Mouse (Mus musculus) hematopoietic stem cell, adult 5-6 weeks (primary cell): Measurements from ENCODE around the gene Ablim1. TPM values are rescaled to one million over a fixed set of nuclear protein-coding genes. Genes with fewer than 3 reads are reported as not detected.

Experiments
- ATAC-seq, 2 experiments: fragments of 125-278 bp in 1 of 2; replicated peaks in 1 of 2; 2 replicates each; pipeline ENCODE4 v1.8.0; 2016 to 2017; ENCODE audit warnings: inconsistent platforms in 2 of 2, mild to moderate bottlenecking in 2 of 2, moderate number of reproducible peaks in 2 of 2, low read depth in 1 of 2, moderate TSS enrichment in 1 of 2; ENCODE audit not compliant: low FRiP score in 2 of 2, poor library complexity in 2 of 2, severe bottlenecking in 2 of 2, insufficient read depth in 1 of 2, low TSS enrichment in 1 of 2
- total RNA-seq: library from RNA; stranded (forward); fragments of 172-1452, 232-1000 nt; gene quantifications from 2 replicates; pipeline ENCODE4 v1.2.3, GENCODE M21; 2017

The Ablim1 gene
- total RNA-seq, 1 experiment from 2014 or later: 46.1 TPM

- ATAC-seq: no peak
Observed at GRCm38 (mm10) chr19:57098241-57099093, 216.3 kb downstream of the Ablim1 start.

GRCm38 (mm10) chr19:57095340-57095739 lies 219.4 kb downstream of the Ablim1 start:
- ATAC-seq: no peak

GRCm38 (mm10) chr19:57093698-57094004 lies 221.1 kb downstream of the Ablim1 start:
- no peak for ATAC-seq

- ATAC-seq: no peak
Observed at GRCm38 (mm10) chr19:57092958-57093697, 221.6 kb downstream of the Ablim1 start.

GRCm38 (mm10) chr19:57091278-57091677 lies 223.4 kb downstream of the Ablim1 start:
- ATAC-seq: no peak

- no peak for ATAC-seq
Observed at GRCm38 (mm10) chr19:57088804-57089369, 225.8 kb downstream of the Ablim1 start.

- ATAC-seq: no peak
Observed at GRCm38 (mm10) chr19:57084520-57085166, 230.1 kb downstream of the Ablim1 start.

GRCm38 (mm10) chr19:57083887-57084286 lies 230.8 kb downstream of the Ablim1 start:
- ATAC-seq: no peak

GRCm38 (mm10) chr19:57083183-57083555 lies 231.6 kb downstream of the Ablim1 start:
- no peak for ATAC-seq

GRCm38 (mm10) chr19:57082454-57083182 lies 232.1 kb downstream of the Ablim1 start:
- peak in 1 of 2 experiments; percentile 48; a peak in 1 of 4 replicates for ATAC-seq

- ATAC-seq: no peak
Observed at GRCm38 (mm10) chr19:57081536-57081935, 233.2 kb downstream of the Ablim1 start.

GRCm38 (mm10) chr19:57079606-57079981 lies 235.1 kb downstream of the Ablim1 start:
- peak in 1 of 2 experiments; percentile 38; a peak in 1 of 4 replicates for ATAC-seq

- ATAC-seq: peak; percentile 52 to 66
Observed at GRCm38 (mm10) chr19:57078867-57079605, 235.7 kb downstream of the Ablim1 start.

- ATAC-seq: no peak
Observed at GRCm38 (mm10) chr19:57077826-57078699, 236.7 kb downstream of the Ablim1 start.

GRCm38 (mm10) chr19:57073450-57073849 lies 241.3 kb downstream of the Ablim1 start:
- ATAC-seq: no peak

GRCm38 (mm10) chr19:57072756-57073155 lies 242.0 kb downstream of the Ablim1 start:
- ATAC-seq: peak; percentile 56 to 65
